Mouse (Mus musculus): ENCODE results near the gene Tmtc2.

GRCm38 (mm10) chr10:105423187-105423586 lies 151.1 kb downstream of the Tmtc2 start:
- TF ChIP-seq CTCF (IDR thresholded peaks at IDR 0.05; ENCODE audit: borderline replicate concordance, control insufficient read depth, extremely low read depth, insufficient read depth, low read length, poor library complexity) (no peak), POLR2A (IDR thresholded peaks at IDR 0.05; ENCODE audit: control insufficient read depth, extremely low read depth, insufficient read depth, low read length, poor library complexity) (no peak)
